Mouse (Mus musculus) kidney, postnatal 25 days (tissue): ENCODE data around the gene Rsrp1.

Experiments used
- DNase-seq, 2 experiments: peaks; one replicate each; pipeline ENCODE4 v3.0.0; 2021; ENCODE audit warnings: mixed read lengths in 2 of 2

The Rsrp1 gene

GRCm38 (mm10) chr4:134967887-134968604 is 44.7 kb downstream of the Rsrp1 start:
- peak; percentile 48 to 70 for DNase-seq

- DNase-seq = no peak
Measured at GRCm38 (mm10) chr4:134968605-134968976, 45.2 kb downstream of the Rsrp1 start.

- DNase-seq = no peak
Measured at GRCm38 (mm10) chr4:134975261-134975928, 52.0 kb downstream of the Rsrp1 start.

- DNase-seq = no peak
Measured at GRCm38 (mm10) chr4:134975929-134976308, 52.5 kb downstream of the Rsrp1 start.
